Mouse (Mus musculus) left cerebral cortex, postnatal 36 days (tissue): Measurements from ENCODE around the gene Slc25a39. TPM values are rescaled to one million over a fixed set of nuclear protein-coding genes. Genes with fewer than 3 reads are reported as not detected.
"Not testable (repeated sequence)": the region's sequence is repeated elsewhere in the genome, so short reads cannot be mapped to it uniquely, and the experiment has no call there.

Experiments
- DNase-seq, 2 experiments: peaks; one replicate each; pipeline ENCODE4 v3.0.0; 2021 to 2022; ENCODE audit warnings: low spot score in 2 of 2, mixed read lengths in 1 of 2
- intact Hi-C: fragments of 180-260 bp; cut with DNase I; formaldehyde crosslinking; loops from one replicate; pipeline ENCODE4 v1.15.1; 2025
- total RNA-seq, 2 experiments: library from RNA; stranded (reverse); gene quantifications; 2 replicates each; pipeline ENCODE4 v1.2.3; 2021

Slc25a39 gene
- total RNA-seq, 2 experiments from 2014 or later = 56.7 to 64.8 TPM

DNA sequence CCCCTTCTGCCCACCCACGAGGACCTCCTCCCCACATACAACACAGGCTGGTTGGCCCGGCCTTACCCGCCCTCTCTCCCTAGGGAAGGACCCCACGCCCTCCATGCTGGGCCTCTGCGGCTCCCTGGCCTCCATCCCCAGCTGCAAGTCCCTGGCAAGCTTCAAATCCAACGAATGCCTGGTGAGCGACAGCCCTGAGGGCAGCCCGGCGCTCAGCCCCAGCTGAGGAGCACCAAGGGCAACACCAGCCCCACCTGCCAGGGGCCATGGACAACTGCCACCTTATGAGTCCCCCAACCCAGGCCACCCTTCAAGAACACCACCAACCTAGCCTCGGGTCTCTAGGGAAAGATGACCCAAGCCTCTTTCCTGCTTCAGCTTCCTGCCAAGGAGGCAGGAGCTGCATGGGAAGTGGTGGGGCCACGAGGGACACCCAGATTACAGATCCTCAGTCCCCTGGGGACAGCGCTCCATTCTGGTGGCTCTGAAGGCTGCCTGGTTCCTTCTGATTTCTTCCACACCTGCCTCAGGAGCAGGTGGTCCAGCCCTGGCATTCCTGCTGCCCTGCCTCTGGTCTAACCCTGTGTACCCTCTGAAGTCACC, 5.7 kb downstream of the Slc25a39 start:
- intact Hi-C loops = no loop called here
- DNase-seq = peak in 1 of 2 experiments; percentile 8

DNA sequence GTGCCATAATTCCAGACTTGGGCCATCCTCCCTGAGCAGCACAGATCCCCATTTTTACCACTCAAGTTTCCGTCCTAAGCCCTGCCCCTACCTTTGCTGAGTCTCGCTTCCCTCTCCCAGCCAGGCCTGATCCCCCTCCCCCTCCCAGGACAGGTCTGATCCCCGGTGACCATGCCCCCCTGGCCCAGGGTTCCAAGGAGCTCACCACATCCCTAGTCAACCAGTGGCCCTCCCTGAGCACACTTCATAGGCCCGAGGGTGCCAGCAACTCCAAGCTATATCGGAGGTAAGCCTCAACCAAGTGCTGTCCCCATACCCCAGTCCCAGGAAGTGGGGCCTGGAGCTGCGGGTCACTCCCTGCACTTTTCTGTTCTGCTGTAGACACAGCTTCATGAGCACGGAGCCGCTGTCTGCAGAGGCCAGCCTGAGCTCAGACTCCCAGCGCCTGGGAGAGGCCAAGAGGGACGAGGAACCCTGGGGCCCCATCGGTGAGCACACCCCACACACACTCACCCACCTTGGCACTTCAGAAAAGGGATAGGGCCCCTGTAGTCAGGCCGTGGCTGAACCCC, 7.1 kb downstream of the Slc25a39 start:
- no peak for DNase-seq
- intact Hi-C loops = no loop called here

DNA sequence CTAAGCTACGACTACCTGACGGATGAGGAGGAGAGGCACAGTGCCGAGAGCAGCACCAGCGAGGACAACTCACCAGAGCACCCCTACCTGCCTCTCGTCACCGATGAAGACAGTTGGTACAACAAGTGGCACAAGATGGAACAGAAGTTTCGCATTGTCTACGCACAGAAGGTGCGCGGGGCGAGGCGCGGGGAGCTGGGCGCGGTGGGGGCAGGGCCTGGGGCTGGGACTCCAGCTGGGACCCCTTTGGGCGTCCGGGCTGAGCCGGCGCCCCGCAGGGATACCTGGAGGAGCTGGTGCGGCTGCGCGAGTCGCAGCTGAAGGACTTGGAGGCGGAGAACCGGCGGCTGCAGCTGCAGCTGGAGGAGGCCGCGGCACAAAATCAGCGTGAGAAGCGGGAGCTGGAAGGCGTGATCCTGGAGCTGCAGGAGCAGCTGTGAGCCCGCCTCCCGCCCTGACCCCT, 8.1 kb downstream of the Slc25a39 start:
- peak in 1 of 2 experiments; percentile 45 for DNase-seq
- intact Hi-C loops = loop anchor here (5.0 kb wide), 1 partner anchor 38 kb away; no protein-coding TSS in a partner anchor

DNA sequence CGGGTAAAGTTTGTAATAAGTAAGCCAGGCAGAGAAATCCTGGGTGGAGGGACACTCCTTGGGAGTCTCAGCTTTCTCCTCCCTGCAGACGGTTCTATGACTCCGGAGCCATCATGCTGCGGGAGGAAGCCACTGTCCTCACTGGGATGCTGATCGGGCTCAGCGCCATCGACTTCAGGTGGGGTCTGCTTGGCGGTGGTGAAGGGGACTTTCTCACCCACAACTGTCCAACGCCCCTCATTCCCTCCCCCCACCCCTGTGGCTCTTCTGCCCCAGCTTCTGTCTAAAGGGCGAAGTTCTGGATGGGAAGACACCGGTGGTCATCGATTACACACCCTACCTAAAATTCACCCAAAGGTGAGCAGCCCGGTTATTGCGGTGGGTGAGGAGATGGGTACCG, 8.6 kb downstream of the Slc25a39 start:
- intact Hi-C loops = loop anchor here (5.0 kb wide), 1 partner anchor 38 kb away; no protein-coding TSS in a partner anchor
- peak in 1 of 2 experiments; percentile 9 for DNase-seq

DNA sequence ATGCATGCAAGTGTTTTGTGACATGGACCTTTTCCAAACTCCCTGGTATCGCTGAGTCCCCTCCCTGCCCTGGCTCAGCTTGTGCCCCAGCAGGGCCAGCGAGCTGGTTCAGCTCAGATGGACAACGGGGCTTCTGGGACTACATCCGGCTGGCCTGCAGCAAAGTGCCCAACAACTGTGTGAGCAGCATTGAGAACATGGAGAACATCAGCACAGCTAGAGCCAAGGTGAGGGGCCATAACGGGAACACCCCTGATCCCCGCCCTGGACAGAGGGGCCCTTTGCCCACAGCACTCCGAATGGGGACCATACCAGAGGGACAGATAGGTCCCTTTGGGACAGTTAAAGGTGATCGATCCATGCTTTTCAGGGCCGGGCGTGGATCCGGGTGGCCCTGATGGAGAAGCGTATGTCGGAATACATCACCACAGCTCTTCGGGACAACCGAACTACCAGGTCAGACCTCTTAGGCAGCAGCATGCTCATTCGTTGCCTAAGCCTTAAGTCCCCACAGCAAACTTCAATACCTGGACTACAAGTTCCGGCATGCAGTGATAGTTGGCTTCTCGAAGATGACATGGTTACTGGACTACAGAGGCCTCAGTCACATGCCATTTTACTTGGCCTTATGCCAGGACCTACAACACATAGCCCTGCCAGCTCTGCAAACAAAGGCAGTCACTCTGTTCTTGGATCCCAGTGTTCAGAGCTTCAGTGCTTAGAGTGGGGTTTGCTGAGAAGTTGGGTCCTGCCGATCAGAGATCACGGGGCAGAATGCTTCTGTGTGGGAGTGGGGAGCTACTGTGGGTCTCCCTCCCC, 9.5 kb downstream of the Slc25a39 start:
- intact Hi-C loops = loop anchor here (5.0 kb wide), 1 partner anchor 39 kb away; no protein-coding TSS in a partner anchor

DNA sequence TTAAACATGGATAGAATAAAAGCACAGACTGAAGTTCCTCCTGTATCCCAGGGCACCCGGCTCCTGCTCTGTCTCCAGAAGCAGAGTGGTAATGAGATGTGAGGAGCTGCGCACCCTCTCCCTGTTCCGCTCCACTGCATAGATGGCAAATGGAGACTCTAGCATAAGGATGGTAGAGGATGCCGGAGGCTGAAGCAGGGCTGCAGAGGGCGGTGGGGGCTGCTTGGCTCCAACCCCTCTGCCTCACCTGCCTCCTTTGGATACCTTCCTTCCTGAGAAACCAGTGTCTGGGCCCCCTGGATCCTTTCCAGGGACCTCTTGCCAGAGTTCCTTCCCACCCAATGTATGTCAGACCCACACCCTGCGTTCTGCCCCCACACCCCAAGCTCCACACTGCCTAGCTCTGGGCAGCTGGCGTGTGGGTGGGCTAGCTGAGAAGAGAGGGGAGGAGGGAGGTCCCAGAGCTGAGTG, 11.0 kb downstream of the Slc25a39 start:
- peak; percentile 67 to 79 for DNase-seq
- intact Hi-C loops = loop anchor here (5.0 kb wide), 1 partner anchor 41 kb away; no protein-coding TSS in a partner anchor

More for the DNA sequence above, 9.5 kb downstream of the Slc25a39 start:
- peak in 1 of 2 experiments; percentile 31 for DNase-seq

DNA sequence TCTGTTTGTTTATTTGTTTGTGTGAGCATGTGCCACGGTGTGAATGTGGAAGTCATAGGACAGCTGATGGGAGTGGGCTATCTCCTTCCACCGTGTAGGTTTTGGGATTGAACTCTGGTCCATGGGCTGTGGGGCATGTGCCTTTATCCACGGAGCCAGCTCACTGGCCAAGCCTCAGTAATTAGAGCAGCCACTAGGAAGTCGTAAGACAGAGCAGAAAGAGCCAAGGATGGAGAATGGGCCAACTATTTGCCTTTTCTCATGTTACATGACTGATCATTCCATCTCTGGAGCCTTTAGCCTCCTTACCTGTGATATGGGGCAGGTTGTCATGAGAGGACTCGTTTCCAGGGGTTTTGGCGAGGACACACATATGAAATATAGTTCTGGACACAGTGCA, 11.5 kb downstream of the Slc25a39 start:
- intact Hi-C loops = loop anchor here (5.0 kb wide), 1 partner anchor 41 kb away; no protein-coding TSS in a partner anchor
- no peak for DNase-seq

DNA sequence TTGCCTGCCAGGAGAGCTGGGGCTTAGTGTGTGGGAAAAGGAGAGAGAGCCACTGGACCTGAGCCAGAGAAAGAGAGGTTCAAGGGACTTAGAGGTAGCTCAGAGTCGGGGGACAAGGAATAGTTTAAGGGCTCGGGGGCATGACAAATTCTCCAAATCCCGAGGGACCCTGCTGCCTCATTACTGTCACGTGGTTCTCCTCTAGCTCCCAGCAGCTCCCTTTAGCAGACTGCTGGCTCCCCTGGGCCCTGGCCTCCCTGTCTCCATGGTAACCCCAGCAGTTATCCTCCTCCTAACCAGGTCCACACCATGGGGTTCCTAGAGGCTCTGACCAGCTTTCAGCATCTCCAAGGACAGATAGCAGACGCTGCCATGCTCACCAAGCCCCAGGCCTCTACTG, 12.5 kb downstream of the Slc25a39 start:
- DNase-seq = no peak
- intact Hi-C loops = loop anchor here (5.0 kb wide), 1 partner anchor 42 kb away; no protein-coding TSS in a partner anchor

DNA sequence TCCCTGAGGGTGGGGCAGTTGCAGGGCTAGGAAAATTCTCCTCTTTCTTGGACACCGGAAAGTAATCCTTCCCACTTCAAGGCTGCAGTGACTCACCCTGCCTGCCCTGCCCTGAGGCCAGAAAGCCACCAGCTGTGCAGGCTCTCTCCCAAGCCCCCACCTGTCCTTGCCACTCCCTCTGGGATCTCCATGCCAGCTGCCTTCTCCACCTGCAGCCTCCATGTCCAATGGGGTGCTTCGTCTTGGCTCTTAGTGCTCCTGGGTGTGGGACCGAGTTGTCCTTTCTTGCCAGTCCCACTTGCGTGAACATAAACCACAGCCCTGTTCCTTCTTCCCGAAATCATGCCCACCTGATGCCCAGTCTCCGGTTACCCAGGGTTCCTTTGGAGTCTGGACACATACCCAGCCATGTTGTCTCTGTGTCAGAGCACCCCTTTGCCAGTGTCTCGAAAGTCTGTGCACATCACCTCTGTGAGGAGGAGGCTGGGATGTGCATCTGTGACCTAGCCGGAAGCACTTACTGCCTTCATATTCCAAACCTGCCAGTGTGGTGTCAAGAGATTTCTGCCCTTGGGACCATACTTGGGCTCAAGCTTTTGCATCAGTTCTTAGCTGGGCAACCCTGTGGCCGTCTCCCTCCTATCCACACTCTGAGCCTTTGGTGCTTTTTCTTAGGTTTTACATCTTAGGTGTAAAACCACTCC, 13.2 kb downstream of the Slc25a39 start:
- intact Hi-C loops = loop anchor here (1.0 to 5.0 kb wide), 2 partner anchors 43 to 74 kb away; no protein-coding TSS in a partner anchor
- peak in 1 of 2 experiments; percentile 18 for DNase-seq

DNA sequence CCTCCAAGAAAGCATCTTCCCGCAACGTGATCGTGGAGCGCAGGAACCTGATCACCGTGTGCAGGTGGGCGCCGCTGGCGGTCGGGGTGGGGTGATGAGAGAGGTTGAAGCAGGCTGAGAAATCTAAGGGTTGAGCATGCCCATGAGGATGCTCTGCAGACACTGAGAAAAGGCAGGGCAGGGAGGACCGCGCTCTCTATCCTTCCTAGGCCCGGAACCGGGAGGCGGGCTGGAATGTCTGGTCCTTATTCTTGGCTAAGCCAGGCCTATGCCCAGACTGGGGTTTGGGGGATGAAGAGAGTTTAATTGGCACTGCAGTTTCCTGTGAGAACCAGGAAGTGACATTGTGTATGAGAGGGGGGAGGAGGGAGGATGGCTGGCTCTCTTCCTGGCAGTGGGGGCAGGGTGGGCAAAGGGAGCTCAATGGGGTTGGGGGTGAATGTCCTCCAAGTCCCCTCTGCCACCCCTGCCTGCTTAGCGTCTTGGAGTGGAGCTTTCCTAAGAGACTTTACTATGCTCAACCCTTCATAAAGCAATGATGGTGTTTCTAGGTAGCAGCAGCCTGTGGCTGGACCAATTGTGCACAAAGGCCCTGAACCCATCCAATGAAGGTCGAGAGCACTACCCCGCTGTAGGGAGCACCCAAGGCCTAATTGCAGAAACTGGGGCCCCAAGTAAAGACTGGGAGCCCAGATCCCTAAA, 13.9 kb downstream of the Slc25a39 start:
- DNase-seq = peak; percentile 49 to 55
- intact Hi-C loops = loop anchor here (1.0 kb wide), 1 partner anchor 74 kb away; no protein-coding TSS in a partner anchor

DNA sequence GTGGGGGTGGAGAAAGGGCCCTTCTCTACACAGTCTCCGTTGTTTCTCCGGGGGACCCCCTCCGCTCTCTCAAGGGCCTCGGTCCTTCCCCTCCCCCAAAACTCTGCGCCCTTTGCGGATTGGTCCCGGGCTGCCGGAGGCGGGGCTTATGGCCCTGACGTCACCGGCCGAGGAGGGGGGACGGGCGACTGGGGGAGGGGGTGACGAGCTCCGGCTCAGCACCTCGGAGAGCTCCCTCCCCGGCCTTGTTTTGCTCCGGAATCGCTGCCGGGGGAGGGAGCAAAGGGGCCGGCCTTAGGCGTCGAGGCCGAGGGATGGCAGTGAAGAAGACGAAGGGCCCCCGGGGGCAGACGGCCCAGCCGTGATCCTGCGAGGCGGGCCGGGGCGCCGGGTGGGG, 14.5 kb downstream of the Slc25a39 start, which contains the start of gene Rundc3a:
Gene Rundc3a, plus strand, starts transcription at position 166 of the 397 bp plus-strand sequence.
- intact Hi-C loops = no loop called here
- peak; percentile 93 to 95 for DNase-seq

DNA sequence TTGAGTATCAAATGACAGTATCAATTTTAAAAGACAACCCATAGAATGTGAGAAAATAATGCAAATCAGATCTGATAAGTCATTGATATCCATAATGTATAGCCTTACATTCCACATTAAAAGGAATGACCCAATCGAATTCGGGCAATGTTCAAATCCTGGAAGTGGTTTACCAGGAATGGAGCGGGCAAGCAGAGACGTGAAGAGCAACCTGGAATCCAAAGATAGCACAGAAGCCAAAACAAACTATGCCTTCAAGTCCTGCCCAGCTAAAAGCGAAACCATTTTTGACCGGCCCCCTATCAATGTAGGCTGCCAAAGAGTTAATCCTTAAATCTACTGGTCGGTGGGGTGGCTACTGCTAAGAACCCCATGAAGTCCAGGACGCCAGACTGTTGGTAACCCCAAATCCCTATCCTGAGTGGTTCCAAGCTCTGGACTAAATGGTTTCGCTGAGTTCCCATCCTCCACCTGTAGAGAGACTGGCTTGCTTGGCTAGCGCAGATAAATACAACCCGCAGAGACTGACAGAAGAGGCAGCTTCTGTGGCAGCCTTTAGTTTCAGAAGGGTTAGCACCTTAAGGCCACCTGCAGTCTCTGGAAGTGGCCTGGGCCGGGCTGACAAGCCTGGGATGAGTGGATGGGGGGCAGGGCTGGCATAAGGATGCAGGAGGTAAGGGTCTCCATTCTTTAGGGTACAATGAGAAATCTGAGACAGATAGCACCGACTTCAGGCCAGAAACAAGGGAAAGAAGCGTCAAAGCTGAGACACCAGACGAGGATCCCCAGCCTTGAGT, 15.1 kb downstream of the Slc25a39 start:
- DNase-seq = no peak
- intact Hi-C loops = no loop called here

DNA sequence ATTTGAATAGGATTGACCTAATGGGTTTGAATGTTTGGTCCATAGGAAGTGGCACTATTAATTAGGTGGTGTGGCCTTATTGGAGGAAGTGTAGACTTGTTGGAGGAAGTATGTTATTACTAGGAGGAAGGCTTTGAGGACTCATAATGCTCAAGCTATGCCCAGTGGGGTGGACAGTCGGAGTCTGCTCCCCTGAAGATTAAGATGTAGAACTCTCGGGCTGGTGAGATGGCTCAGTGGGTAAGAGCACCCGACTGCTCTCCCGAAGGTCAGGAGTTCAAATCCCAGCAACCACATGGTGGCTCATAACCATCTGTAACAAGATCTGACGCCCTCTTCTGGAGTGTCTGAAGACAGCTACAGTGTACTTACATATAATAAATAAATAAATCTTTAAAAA, 18.3 kb downstream of the Slc25a39 start:
- DNase-seq, intact Hi-C loops: not testable (repeated sequence)

DNA sequence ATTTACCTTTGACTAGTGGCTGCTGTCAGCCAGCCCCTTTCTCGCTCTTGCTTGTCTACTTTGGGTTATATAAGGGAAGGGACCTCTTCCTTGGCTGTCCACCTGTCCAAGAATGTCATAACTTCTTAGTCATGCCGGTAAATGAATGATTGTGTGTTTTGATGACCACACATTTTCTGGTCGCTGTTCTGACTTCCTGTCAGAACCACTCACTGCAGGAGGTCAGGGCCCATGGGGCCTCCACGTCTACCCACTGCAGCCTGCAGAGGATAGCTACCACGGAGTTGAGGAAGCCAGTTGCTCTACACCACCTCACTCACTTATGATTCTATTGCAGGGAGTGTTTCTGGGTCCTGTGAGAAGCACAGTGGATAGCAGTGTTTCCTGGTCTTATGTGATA, 21.6 kb downstream of the Slc25a39 start:
- intact Hi-C loops = no loop called here
- DNase-seq = no peak

DNA sequence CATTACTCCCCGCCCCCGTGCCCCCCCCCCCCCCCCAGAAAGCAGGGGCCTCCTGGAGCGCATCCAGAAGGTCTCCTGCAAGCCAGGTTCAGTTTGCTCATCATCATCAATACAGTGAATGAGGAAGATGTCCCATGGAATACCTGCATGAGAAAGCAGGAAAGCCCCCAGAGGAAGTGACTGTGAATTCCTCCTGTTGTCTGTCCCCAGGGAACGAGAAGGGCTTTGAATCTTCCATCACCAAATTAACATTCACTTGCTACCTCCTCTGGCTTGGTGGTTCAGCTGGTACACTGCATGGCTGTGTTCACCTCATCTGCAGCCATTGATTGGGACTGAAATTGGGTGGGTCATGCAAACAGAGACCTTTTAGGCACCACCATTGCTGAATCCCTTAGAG, 22.7 kb downstream of the Slc25a39 start:
- no peak for DNase-seq
- intact Hi-C loops = no loop called here

DNA sequence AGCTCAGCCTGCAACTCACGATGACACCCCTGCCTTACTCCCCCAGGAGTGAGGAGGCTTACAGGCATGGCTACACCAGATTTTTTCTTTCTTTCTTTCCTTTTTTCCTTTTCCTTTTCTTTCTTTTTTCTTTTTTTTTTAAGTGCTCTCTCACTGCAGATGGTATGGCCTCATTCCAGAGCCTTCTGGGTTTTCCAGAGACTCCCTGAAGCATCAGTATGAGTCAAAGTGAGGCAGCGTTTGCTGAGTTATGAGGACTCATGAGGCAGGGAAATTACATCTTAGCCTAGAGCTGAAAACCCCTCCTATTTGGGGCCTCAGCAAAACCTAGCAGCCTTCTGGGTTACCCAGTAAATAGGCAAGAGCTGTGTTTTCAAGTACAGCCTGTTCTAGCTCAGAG, 23.3 kb downstream of the Slc25a39 start:
- intact Hi-C loops = no loop called here
- DNase-seq = peak in 1 of 2 experiments; percentile 41

DNA sequence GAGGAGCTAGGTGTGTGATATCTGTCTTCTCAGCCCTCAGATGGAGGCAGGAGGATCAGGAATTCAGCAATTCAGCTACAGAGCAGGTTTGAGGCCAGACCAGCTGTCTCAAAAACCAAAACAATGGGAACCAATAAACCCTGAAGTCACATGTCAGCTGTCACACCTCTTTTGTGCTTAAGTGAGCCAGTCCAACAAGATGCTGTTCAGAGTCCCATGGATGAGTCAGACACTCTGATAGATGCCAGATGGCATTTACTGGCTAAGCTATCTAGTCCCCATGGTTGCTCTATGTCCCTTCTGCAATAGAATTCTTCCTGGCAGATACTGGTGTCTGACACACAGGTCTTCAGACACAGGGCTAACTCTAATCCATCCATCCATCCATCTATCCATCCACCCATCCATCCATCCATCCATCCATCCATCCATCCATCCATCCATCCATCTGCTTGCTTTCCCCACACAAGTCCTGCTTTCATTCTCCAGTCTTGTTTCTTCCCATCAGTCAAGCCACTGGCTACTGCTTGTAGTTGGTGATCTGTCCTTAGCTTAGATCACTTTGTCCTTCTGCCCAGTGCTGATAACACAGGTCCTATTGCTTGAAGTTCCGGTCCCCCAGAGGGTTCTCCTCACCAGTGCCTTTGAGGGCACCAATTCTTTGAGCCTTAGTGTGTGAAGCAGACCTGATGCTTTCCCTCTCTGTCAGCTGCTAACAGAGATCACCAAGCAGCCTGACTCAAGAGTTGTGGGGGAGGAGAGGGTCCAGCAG, 24.2 kb downstream of the Slc25a39 start:
- intact Hi-C loops = no loop called here
- no peak for DNase-seq
